Mouse (Mus musculus): ENCODE results near the gene 2410015M20Rik. TPM values are rescaled to one million over a fixed set of nuclear protein-coding genes. Genes with fewer than 3 reads are reported as not detected.
"Not testable (repeated sequence)": the region's sequence is repeated elsewhere in the genome, so short reads cannot be mapped to it uniquely, and the experiment has no call there.

The 2410015M20Rik gene
- 134 and 146 TPM in 2 replicates for polyA plus RNA-seq (2011; ENCODE audit: insufficient read length, low read depth, missing spikeins)

DNA sequence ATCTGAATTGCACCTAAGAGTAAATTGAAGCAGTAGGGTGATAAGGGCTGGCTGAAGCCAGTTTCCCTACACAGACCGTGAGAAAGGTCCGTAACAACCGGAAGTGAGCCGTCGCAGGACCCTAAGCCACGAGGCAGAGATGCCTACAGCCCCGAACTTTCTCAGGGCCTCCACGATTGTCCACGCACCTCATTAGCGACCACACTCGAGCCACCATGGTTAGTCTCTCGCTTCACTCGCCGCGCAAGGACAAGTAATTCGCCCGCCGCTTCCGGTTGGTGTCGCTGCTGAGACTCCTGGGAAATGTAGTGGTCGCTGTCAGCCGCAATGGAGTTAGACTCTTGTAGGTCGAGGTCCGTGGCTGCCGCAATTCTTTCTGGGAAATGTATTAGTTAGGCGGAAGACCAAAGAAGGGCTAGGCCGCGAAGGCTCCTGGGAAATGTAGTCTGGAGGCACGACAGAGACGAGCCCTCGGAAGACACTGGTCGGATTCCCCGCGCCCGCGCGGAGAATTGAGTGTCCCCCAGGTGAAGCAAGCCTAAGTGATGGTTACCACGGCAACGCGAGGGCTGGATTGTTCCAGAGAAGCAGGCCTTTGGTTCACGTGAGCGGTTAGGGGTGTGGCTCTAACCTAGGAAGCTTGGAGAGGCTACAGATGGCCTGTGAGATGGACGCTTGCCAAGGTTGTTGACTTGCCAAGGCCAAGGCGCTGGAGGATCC lies at the start of gene 2410015M20Rik:
Gene 2410015M20Rik (minus strand): TSS at position 320 of the 720 bp plus-strand sequence.
- TF ChIP-seq POLR2A (IDR thresholded peaks at IDR 0.05; ENCODE audit: low read depth, low read length), result peak; percentile 81
- no peak for TF ChIP-seq CTCF (IDR thresholded peaks at IDR 0.05; ENCODE audit: borderline replicate concordance, insufficient read depth, low read length)
- Histone ChIP-seq H3K4me3 (ENCODE audit: insufficient read depth, low read length) (peak within 1 kb of the TSS; percentile 78), H3K27ac (ENCODE audit: insufficient read depth, low read length) (peak within 1 kb of the TSS; percentile 54), H3K4me1 (ENCODE audit: control insufficient read depth, insufficient read depth, low read length) (0 out of 2 replicates have a peak, but pooled peaks cover 6% of the 10 kb centered on the region)

DNA sequence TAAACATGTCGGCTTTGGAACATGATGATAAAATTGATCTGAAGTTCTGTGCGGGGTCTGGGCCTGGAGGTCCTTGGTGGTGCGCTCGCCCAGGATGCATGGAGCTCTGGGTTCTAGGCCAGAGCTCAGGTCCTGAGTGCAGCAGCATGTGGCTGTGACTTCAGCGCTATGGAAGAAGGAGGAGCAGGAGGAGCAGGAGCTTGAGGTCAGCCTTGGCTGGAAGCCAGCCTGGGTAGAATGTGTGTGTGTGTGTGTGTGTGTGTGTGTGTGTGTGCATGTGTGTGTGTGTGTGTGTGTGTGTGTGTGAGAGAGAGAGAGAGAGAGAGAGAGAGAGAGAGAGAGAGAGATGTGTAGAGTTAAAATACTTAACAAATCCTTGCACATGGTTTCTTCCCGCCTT lies 46.6 kb upstream of the 2410015M20Rik start:
- Histone ChIP-seq H3K27ac (ENCODE audit: insufficient read depth, low read length) (no peak overlapping the region), H3K4me3 (ENCODE audit: insufficient read depth, low read length) (no peak overlapping the region), H3K4me1 (ENCODE audit: control insufficient read depth, insufficient read depth, low read length) (no peaks in the 10 kb centered on the region)
- no peak for TF ChIP-seq POLR2A (IDR thresholded peaks at IDR 0.05; ENCODE audit: low read depth, low read length)
- no peak for TF ChIP-seq CTCF (IDR thresholded peaks at IDR 0.05; ENCODE audit: borderline replicate concordance, insufficient read depth, low read length)

DNA sequence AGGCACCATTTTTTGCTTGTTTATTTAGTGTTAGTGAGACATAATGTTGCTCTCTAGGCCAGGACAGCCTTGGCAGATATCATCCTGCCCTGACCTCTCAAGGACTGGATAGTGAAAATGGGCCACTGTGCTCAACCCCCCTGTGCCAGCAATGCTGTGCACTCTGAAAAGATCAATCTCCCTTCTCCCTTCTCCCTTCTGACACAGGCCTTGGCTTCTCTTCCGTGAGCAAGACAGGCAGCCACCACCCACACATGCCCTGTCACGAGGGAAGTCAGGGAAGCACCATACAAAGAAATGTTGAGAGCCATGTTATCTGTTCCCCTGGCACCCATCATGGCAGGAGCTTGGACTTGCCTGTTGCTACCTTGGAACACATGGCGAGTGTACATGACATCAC lies 45.7 kb upstream of the 2410015M20Rik start:
- Histone ChIP-seq H3K4me3 (ENCODE audit: insufficient read depth, low read length) (no peak overlapping the region), H3K27ac (ENCODE audit: insufficient read depth, low read length) (no peak overlapping the region), H3K4me1 (ENCODE audit: control insufficient read depth, insufficient read depth, low read length) (no peaks in the 10 kb centered on the region)
- no peak for TF ChIP-seq POLR2A (IDR thresholded peaks at IDR 0.05; ENCODE audit: low read depth, low read length)
- no peak for TF ChIP-seq CTCF (IDR thresholded peaks at IDR 0.05; ENCODE audit: borderline replicate concordance, insufficient read depth, low read length)

DNA sequence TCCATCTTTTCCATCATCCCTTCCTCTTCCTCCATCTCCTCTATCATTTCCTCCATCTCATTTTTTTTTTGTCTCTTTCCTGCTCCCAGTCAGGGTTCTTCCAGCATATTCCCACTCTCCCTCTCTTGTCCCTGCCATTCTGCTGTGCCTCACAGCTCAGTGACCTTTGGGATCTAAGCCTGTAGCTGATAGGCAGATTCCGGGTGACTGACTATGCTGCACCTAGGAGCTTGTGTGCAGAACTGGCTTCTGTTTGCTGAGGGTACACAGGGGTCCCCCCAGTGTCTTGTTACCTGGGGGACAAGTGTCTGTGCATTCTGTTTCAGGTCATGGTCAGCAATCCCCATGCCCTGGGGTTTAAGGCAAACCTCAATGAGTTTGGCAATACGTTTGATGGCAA lies 45.2 kb upstream of the 2410015M20Rik start:
- Histone ChIP-seq H3K4me1 (ENCODE audit: control insufficient read depth, insufficient read depth, low read length) (no peaks in the 10 kb centered on the region), H3K27ac (ENCODE audit: insufficient read depth, low read length) (no peak overlapping the region), H3K4me3 (ENCODE audit: insufficient read depth, low read length) (no peak overlapping the region)
- TF ChIP-seq CTCF (IDR thresholded peaks at IDR 0.05; ENCODE audit: borderline replicate concordance, insufficient read depth, low read length), result no peak
- no peak for TF ChIP-seq POLR2A (IDR thresholded peaks at IDR 0.05; ENCODE audit: low read depth, low read length)

DNA sequence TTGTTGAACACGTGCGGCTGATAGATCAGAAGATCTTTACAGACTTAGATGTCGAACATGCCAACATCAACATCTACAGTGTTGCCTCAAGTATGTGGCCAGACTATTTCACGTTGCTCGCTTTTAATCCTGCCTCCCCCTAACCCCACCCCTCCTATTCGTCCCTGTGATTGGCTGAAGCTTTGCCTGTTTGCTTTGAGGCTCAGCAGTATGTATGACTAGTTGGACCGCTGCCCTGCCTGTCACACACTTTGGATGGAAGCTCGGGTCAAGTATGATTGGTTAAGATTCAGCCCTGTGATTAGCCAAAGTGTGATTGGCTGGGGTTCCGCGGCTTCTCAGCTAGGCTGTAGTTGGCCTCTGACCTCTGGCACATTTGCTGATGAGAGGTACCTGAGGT lies 42.2 kb upstream of the 2410015M20Rik start:
- H3K27ac ChIP-seq (ENCODE audit: insufficient read depth, low read length), result no peak overlapping the region
- no peak overlapping the region for H3K4me3 ChIP-seq (ENCODE audit: insufficient read depth, low read length)
- H3K4me1 ChIP-seq (ENCODE audit: control insufficient read depth, insufficient read depth, low read length), result no peaks in the 10 kb centered on the region
- TF ChIP-seq POLR2A (IDR thresholded peaks at IDR 0.05; ENCODE audit: low read depth, low read length) (no peak), CTCF (IDR thresholded peaks at IDR 0.05; ENCODE audit: borderline replicate concordance, insufficient read depth, low read length) (no peak)

DNA sequence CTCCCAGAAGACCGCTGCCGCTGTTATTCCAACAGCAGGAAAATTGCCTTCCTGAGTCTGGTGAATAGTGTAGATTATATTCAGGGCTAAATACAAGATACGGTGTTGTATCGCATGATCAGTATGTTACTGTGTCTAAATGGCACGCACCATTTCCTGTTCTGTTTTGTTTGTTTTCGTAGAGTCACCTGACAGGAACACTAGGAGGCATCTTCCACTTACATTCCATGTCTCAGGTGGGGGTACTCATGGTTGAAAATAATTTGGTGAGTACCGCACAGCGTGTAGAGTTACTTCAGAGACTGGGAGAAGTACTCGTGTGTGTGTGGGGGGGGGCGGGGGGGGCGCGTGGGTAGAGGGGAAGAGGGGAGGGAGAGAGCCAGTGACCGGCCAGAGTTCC lies 38.0 kb upstream of the 2410015M20Rik start:
- H3K4me3 ChIP-seq (ENCODE audit: insufficient read depth, low read length), result no peak overlapping the region
- TF ChIP-seq CTCF (IDR thresholded peaks at IDR 0.05; ENCODE audit: borderline replicate concordance, insufficient read depth, low read length) (no peak), POLR2A (IDR thresholded peaks at IDR 0.05; ENCODE audit: low read depth, low read length) (no peak)
- no peaks in the 10 kb centered on the region for H3K4me1 ChIP-seq (ENCODE audit: control insufficient read depth, insufficient read depth, low read length)
- H3K27ac ChIP-seq (ENCODE audit: insufficient read depth, low read length), result no peak overlapping the region

DNA sequence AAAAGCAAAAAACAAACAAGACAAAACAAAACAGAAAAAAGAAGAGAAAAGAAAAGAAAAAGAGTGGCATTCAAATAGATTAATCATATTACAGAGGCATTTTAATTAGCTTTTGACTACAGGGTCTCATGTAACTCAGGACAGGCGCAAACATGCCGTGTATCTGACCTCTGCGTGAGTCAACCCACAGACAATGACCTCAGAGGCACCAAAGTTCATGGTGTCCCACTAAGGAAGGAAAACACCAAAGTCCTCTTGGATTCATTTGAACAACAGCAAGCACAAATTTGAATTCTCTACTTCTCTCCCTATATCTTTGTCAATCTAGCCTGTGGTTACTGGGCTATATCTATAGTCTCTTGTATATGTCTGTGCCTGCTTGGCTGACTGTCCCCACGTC lies 33.7 kb upstream of the 2410015M20Rik start:
- TF ChIP-seq CTCF (IDR thresholded peaks at IDR 0.05; ENCODE audit: borderline replicate concordance, insufficient read depth, low read length) (no peak), POLR2A (IDR thresholded peaks at IDR 0.05; ENCODE audit: low read depth, low read length) (no peak)
- no peak overlapping the region for H3K4me3 ChIP-seq (ENCODE audit: insufficient read depth, low read length)
- H3K27ac ChIP-seq (ENCODE audit: insufficient read depth, low read length), result no peak overlapping the region
- H3K4me1 ChIP-seq (ENCODE audit: control insufficient read depth, insufficient read depth, low read length), result 0 out of 2 replicates have a peak, but pooled peaks cover 3% of the 10 kb centered on the region

DNA sequence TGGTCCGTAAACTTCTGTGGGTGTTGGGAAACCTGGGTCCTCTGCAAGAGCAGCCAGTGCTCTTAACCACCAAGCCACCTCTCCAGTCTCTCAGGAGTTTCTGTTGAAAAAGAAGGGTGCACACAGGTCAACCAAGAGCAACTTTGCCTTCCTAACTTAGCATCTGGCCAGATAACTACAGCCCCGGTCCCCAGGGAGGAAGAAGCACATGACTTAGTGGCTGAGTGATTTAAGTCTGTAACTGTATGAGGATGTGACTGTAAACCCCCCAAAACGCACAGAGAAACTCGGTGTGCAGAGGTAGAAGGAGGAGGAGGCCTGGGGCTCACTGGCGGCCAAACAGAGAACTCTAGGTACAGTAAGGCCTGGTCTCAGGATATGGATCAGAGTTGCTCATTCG lies 24.5 kb upstream of the 2410015M20Rik start:
- Histone ChIP-seq H3K4me3 (ENCODE audit: insufficient read depth, low read length) (no peak overlapping the region), H3K4me1 (ENCODE audit: control insufficient read depth, insufficient read depth, low read length) (no peaks in the 10 kb centered on the region), H3K27ac (ENCODE audit: insufficient read depth, low read length) (no peak overlapping the region)
- TF ChIP-seq CTCF (IDR thresholded peaks at IDR 0.05; ENCODE audit: borderline replicate concordance, insufficient read depth, low read length), result no peak
- TF ChIP-seq POLR2A (IDR thresholded peaks at IDR 0.05; ENCODE audit: low read depth, low read length), result no peak

DNA sequence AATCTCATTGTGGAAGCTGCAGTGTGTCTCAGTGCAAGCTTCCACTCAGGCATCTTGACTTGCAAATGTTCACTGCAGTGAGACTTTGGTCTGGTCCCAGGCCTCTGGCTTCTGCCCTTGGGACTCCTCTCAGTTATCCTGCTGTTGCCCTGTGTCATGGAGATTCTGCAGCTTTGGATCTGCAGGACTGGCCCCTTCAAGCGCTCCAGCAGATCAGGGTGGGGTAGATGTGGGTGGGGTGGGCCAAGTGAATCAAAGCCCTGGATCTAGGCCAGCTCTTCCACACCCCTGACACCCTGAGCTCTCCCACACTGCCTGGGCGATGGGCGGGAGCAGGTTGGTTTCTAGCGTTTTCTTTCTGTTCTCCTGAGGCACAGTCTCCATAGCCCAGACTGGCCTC lies 22.2 kb upstream of the 2410015M20Rik start:
- H3K4me1 ChIP-seq (ENCODE audit: control insufficient read depth, insufficient read depth, low read length), result 0 out of 2 replicates have a peak, but pooled peaks cover 6% of the 10 kb centered on the region
- H3K27ac ChIP-seq (ENCODE audit: insufficient read depth, low read length), result no peak overlapping the region
- TF ChIP-seq POLR2A (IDR thresholded peaks at IDR 0.05; ENCODE audit: low read depth, low read length), result no peak
- no peak for TF ChIP-seq CTCF (IDR thresholded peaks at IDR 0.05; ENCODE audit: borderline replicate concordance, insufficient read depth, low read length)
- H3K4me3 ChIP-seq (ENCODE audit: insufficient read depth, low read length), result no peak overlapping the region

DNA sequence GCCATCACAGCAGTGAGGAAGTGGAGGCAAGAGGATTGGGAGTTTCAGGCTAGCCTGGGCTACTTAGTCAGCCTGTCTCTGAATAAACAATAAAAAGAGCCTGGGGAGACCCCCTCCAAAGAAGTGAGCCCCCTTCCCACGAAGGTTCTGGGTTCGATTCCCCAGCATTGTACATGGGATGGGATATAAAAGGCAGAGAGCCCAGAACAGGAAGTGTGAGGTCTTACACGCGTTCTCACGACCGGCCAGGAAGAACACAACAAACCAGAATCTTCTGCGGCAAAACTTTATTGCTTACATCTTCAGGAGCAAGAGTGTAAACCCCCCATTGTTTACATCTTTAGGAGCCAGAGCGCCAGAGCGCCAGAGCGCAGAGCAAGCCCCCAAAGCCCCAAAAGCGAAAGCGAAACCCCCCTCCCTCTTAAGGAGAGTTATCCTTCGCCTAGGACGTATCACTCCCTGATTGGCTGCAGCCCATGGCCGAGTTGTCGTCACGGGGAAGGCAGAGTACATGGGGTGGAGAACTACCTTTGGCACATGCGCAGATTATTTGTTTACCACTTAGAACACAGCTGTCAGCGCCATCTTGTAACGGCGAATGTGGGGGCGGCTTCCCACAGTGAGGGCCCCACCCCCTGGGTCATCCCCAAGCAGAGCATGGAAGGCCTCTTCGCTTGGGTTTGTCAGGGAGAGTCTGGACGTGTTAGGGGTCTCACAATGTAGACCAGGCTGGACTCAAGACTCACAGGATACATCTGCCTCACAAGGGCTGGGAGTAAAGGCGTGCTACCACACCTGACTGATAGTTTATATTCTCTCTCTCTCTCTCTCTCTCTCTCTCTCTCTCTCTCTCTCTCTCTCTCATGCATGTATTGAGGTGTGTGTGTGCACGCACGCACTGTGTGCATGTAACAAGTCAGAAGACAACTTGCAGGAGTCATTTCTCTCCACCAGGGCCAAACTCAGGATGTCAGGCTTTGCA lies 20.5 kb upstream of the 2410015M20Rik start:
- H3K27ac ChIP-seq (ENCODE audit: insufficient read depth, low read length); H3K4me3 ChIP-seq (ENCODE audit: insufficient read depth, low read length); H3K4me1 ChIP-seq (ENCODE audit: control insufficient read depth, insufficient read depth, low read length): not testable (repeated sequence)
